Mouse (Mus musculus): Measurements from ENCODE around the gene H2afx. TPM values are rescaled to one million over a fixed set of nuclear protein-coding genes. Genes with fewer than 3 reads are reported as not detected.
"Not testable (repeated sequence)": the region's sequence is repeated elsewhere in the genome, so short reads cannot be mapped to it uniquely, and the experiment has no call there.

Gene H2afx
- polyA plus RNA-seq, 1 experiment from 2014 or later, result 124 TPM

GRCm38 (mm10) chr9:44324147-44324546 lies 10.3 kb upstream of the H2afx start:
- Histone ChIP-seq H3K9me3 (replicated peaks; ENCODE audit: control insufficient read depth, low read length, poor library complexity, severe bottlenecking) (no peaks in the 10 kb centered on the region), H3K27me3 (ENCODE audit: control insufficient read depth, insufficient read depth, low read depth, low read length) (no peaks in the 10 kb centered on the region), H3K4me3 (ENCODE audit: low read depth, low read length) (no peak overlapping the region), H3K36me3 (ENCODE audit: control insufficient read depth, insufficient read depth, low read length) (peaks cover 4% of the 10 kb centered on the region; the same call in 1 of the 2 replicates), H3K9ac (ENCODE audit: low read depth, low read length) (no peak overlapping the region), H3K27ac (ENCODE audit: low read length) (no peak overlapping the region), H3K4me2 (ENCODE audit: low read length) (no peak overlapping the region), H3K4me1 (ENCODE audit: control insufficient read depth, insufficient read depth, low read length) (peaks cover 25% of the 10 kb centered on the region)
- 87% methylated on average over 6 of the region's 6 CpGs for WGBS
- ATAC-seq, result no peak

GRCm38 (mm10) chr9:44325032-44325767 lies 9.3 kb upstream of the H2afx start:
- peak overlapping the region; percentile 90; the same call in 1 of the 2 replicates for H3K27ac ChIP-seq (ENCODE audit: low read length)
- H3K4me3 ChIP-seq (ENCODE audit: low read depth, low read length), result peak overlapping the region; percentile 86
- not testable (repeated sequence) for ATAC-seq; H3K9ac ChIP-seq (ENCODE audit: low read depth, low read length); H3K36me3 ChIP-seq (ENCODE audit: control insufficient read depth, insufficient read depth, low read length); H3K9me3 ChIP-seq (replicated peaks; ENCODE audit: control insufficient read depth, low read length, poor library complexity, severe bottlenecking); H3K27me3 ChIP-seq (ENCODE audit: control insufficient read depth, insufficient read depth, low read depth, low read length)
- H3K4me2 ChIP-seq (ENCODE audit: low read length), result peak overlapping the region; percentile 80
- peaks cover 23% of the 10 kb centered on the region for H3K4me1 ChIP-seq (ENCODE audit: control insufficient read depth, insufficient read depth, low read length)
- 60% methylated on average over 7 of the region's 8 CpGs for WGBS

- WGBS, result 4% methylated on average over 12 of the region's 12 CpGs
- peak; percentile 61 for ATAC-seq
- peaks cover 4% of the 10 kb centered on the region; the same call in 1 of the 2 replicates for H3K36me3 ChIP-seq (ENCODE audit: control insufficient read depth, insufficient read depth, low read length)
- peak within 1 kb of the TSS; percentile 80 for H3K4me2 ChIP-seq (ENCODE audit: low read length)
- H3K27me3 ChIP-seq (ENCODE audit: control insufficient read depth, insufficient read depth, low read depth, low read length), result no peaks in the 10 kb centered on the region
- no peaks in the 10 kb centered on the region for H3K9me3 ChIP-seq (replicated peaks; ENCODE audit: control insufficient read depth, low read length, poor library complexity, severe bottlenecking)
- peak within 1 kb of the TSS; percentile 89 for H3K9ac ChIP-seq (ENCODE audit: low read depth, low read length)
- peak within 1 kb of the TSS; percentile 90 for H3K27ac ChIP-seq (ENCODE audit: low read length)
- H3K4me3 ChIP-seq (ENCODE audit: low read depth, low read length), result peak within 1 kb of the TSS; percentile 86
- peaks cover 19% of the 10 kb centered on the region for H3K4me1 ChIP-seq (ENCODE audit: control insufficient read depth, insufficient read depth, low read length)
Observed at GRCm38 (mm10) chr9:44325768-44326370, 8.6 kb upstream of the H2afx start, which contains the start of gene Dpagt1. Gene Dpagt1 (plus strand): TSS chr9:44326019.

- peaks cover 16% of the 10 kb centered on the region for H3K4me1 ChIP-seq (ENCODE audit: control insufficient read depth, insufficient read depth, low read length)
- under 1% methylated on average over 38 of the region's 38 CpGs for WGBS
Observed at GRCm38 (mm10) chr9:44326371-44327063, 8.0 kb upstream of the H2afx start.

GRCm38 (mm10) chr9:44327064-44327711 lies 7.3 kb upstream of the H2afx start:
- peak; percentile 33 for ATAC-seq
- Histone ChIP-seq H3K27me3 (ENCODE audit: control insufficient read depth, insufficient read depth, low read depth, low read length) (no peaks in the 10 kb centered on the region), H3K4me3 (ENCODE audit: low read depth, low read length) (peak overlapping the region; percentile 86), H3K36me3 (ENCODE audit: control insufficient read depth, insufficient read depth, low read length) (peaks cover 6% of the 10 kb centered on the region; the same call in 1 of the 2 replicates), H3K9ac (ENCODE audit: low read depth, low read length) (peak overlapping the region; percentile 89), H3K4me1 (ENCODE audit: control insufficient read depth, insufficient read depth, low read length) (peaks cover 16% of the 10 kb centered on the region), H3K4me2 (ENCODE audit: low read length) (peak overlapping the region; percentile 80), H3K9me3 (replicated peaks; ENCODE audit: control insufficient read depth, low read length, poor library complexity, severe bottlenecking) (no peaks in the 10 kb centered on the region), H3K27ac (ENCODE audit: low read length) (peak overlapping the region; percentile 90)
- under 1% methylated on average over 22 of the region's 22 CpGs for WGBS

More at GRCm38 (mm10) chr9:44326371-44327063, 8.0 kb upstream of the H2afx start:
- Histone ChIP-seq H3K27me3 (ENCODE audit: control insufficient read depth, insufficient read depth, low read depth, low read length) (no peaks in the 10 kb centered on the region), H3K9ac (ENCODE audit: low read depth, low read length) (peak overlapping the region; percentile 89), H3K9me3 (replicated peaks; ENCODE audit: control insufficient read depth, low read length, poor library complexity, severe bottlenecking) (no peaks in the 10 kb centered on the region), H3K27ac (ENCODE audit: low read length) (peak overlapping the region; percentile 90), H3K36me3 (ENCODE audit: control insufficient read depth, insufficient read depth, low read length) (peaks cover 6% of the 10 kb centered on the region; the same call in 1 of the 2 replicates), H3K4me3 (ENCODE audit: low read depth, low read length) (peak overlapping the region; percentile 86), H3K4me2 (ENCODE audit: low read length) (peak overlapping the region; percentile 80)
- peak; percentile 95 for ATAC-seq

GRCm38 (mm10) chr9:44327926-44328325 lies 6.6 kb upstream of the H2afx start:
- Histone ChIP-seq H3K27me3 (ENCODE audit: control insufficient read depth, insufficient read depth, low read depth, low read length) (no peaks in the 10 kb centered on the region), H3K9me3 (replicated peaks; ENCODE audit: control insufficient read depth, low read length, poor library complexity, severe bottlenecking) (no peaks in the 10 kb centered on the region), H3K9ac (ENCODE audit: low read depth, low read length) (no peak overlapping the region), H3K36me3 (ENCODE audit: control insufficient read depth, insufficient read depth, low read length) (peaks cover 10% of the 10 kb centered on the region), H3K4me3 (ENCODE audit: low read depth, low read length) (peak overlapping the region; percentile 86), H3K4me1 (ENCODE audit: control insufficient read depth, insufficient read depth, low read length) (peaks cover 16% of the 10 kb centered on the region), H3K27ac (ENCODE audit: low read length) (no peak overlapping the region), H3K4me2 (ENCODE audit: low read length) (peak overlapping the region; percentile 80)
- ATAC-seq, result no peak
- 92% methylated on average over 5 of the region's 5 CpGs for WGBS

- Histone ChIP-seq H3K4me2 (ENCODE audit: low read length) (no peak overlapping the region), H3K9ac (ENCODE audit: low read depth, low read length) (no peak overlapping the region), H3K36me3 (ENCODE audit: control insufficient read depth, insufficient read depth, low read length) (peaks cover 13% of the 10 kb centered on the region), H3K4me1 (ENCODE audit: control insufficient read depth, insufficient read depth, low read length) (peaks cover 15% of the 10 kb centered on the region), H3K27me3 (ENCODE audit: control insufficient read depth, insufficient read depth, low read depth, low read length) (no peaks in the 10 kb centered on the region), H3K27ac (ENCODE audit: low read length) (no peak overlapping the region), H3K9me3 (replicated peaks; ENCODE audit: control insufficient read depth, low read length, poor library complexity, severe bottlenecking) (no peaks in the 10 kb centered on the region), H3K4me3 (ENCODE audit: low read depth, low read length) (no peak overlapping the region)
- WGBS, result 95% methylated on average over 6 of the region's 6 CpGs
- no peak for ATAC-seq
Observed at GRCm38 (mm10) chr9:44330736-44331135, 3.8 kb upstream of the H2afx start.

GRCm38 (mm10) chr9:44332918-44333638 lies 1.4 kb upstream of the H2afx start:
- Histone ChIP-seq H3K36me3 (ENCODE audit: control insufficient read depth, insufficient read depth, low read length) (peaks cover 13% of the 10 kb centered on the region), H3K4me3 (ENCODE audit: low read depth, low read length) (no peak overlapping the region), H3K27ac (ENCODE audit: low read length) (no peak overlapping the region), H3K27me3 (ENCODE audit: control insufficient read depth, insufficient read depth, low read depth, low read length) (no peaks in the 10 kb centered on the region), H3K9me3 (replicated peaks; ENCODE audit: control insufficient read depth, low read length, poor library complexity, severe bottlenecking) (no peaks in the 10 kb centered on the region), H3K4me1 (ENCODE audit: control insufficient read depth, insufficient read depth, low read length) (peaks cover 21% of the 10 kb centered on the region), H3K9ac (ENCODE audit: low read depth, low read length) (no peak overlapping the region), H3K4me2 (ENCODE audit: low read length) (no peak overlapping the region)
- 96% methylated on average over 13 of the region's 13 CpGs for WGBS
- no peak for ATAC-seq

All from midbrain, embryonic 16.5 days (tissue).